Mouse (Mus musculus) midbrain, embryonic 12.5 days (tissue): ENCODE measurements at regions not wholly inside any gene's neighbourhood (a gene's known extent, or its start where the extent isn't known, plus 50 kb on each side); places are given as distances from the start of the nearest gene placed in this dataset.
"Not testable (repeated sequence)": the region's sequence is repeated elsewhere in the genome, so short reads cannot be mapped to it uniquely, and the experiment has no call there.

Experiments used
- ATAC-seq: fragments of 200-750 bp; cut with Nextera tagmentation; 2 replicates; pipeline ENCODE4 v1.8.0; 2017; ENCODE audit warnings: low read depth, moderate TSS enrichment, moderate library complexity; ENCODE audit not compliant: low FRiP score
- H3K27ac ChIP-seq: fragments of 300-500 bp; sonication (generic); replicated peaks from 2 replicates; pipeline ENCODE4 v1.5.1; 2016; ENCODE audit warnings: mild to moderate bottlenecking
- H3K27me3 ChIP-seq: fragments of 300-500 bp; sonication (generic); 2 replicates; pipeline ENCODE4 v1.6.1; 2016; ENCODE audit warnings: mild to moderate bottlenecking
- H3K36me3 ChIP-seq: fragments of 300-500 bp; sonication (generic); 2 replicates; pipeline ENCODE4 v1.6.1; 2016
- H3K4me1 ChIP-seq: fragments of 300-500 bp; sonication (generic); 2 replicates; pipeline ENCODE4 v1.6.1; 2016
- H3K4me2 ChIP-seq: fragments of 300-500 bp; sonication (generic); replicated peaks from 2 replicates; pipeline ENCODE4 v1.6.1; 2016; ENCODE audit warnings: mild to moderate bottlenecking, moderate library complexity
- H3K4me3 ChIP-seq: fragments of 300-500 bp; sonication (generic); 2 replicates; pipeline ENCODE4 v1.5.1; 2016; ENCODE audit warnings: mild to moderate bottlenecking
- H3K9ac ChIP-seq: fragments of 300-500 bp; sonication (generic); replicated peaks from 2 replicates; pipeline ENCODE4 v1.6.1; 2016; ENCODE audit warnings: mild to moderate bottlenecking, moderate library complexity
- H3K9me3 ChIP-seq: fragments of 300-500 bp; sonication (generic); 2 replicates; pipeline ENCODE4 v1.6.1; 2016; ENCODE audit warnings: mild to moderate bottlenecking
- WGBS: fragments of 180-500 bp; shearing (Covaris S2); methylation state at CpG from one replicate; pipeline ENCODE4 v1.1.7; 2016; 5-methylcytosine and 5-hydroxymethylcytosine counted together

GRCm38 (mm10) chr12:16370061-16370460, 240.7 kb downstream of the Lpin1 start:
- no peak overlapping the region for H3K9ac ChIP-seq
- H3K9me3 ChIP-seq, result no peaks in the 10 kb centered on the region
- 82% methylated on average over 7 of the region's 7 CpGs for WGBS
- H3K27ac ChIP-seq, result no peak overlapping the region
- no peaks in the 10 kb centered on the region for H3K27me3 ChIP-seq
- H3K4me2 ChIP-seq, result no peak overlapping the region
- ATAC-seq, result no peak
- H3K36me3 ChIP-seq, result no peaks in the 10 kb centered on the region
- H3K4me1 ChIP-seq, result no peaks in the 10 kb centered on the region
- H3K4me3 ChIP-seq, result no peak overlapping the region

- H3K9me3 ChIP-seq, result 0 out of 2 replicates have a peak, but pooled peaks cover 10% of the 10 kb centered on the region
- no peak for ATAC-seq
Observed at GRCm38 (mm10) chr12:16362341-16362740, 248.4 kb downstream of the Lpin1 start.

GRCm38 (mm10) chr12:16358831-16359230, 251.9 kb downstream of the Lpin1 start:
- Histone ChIP-seq H3K4me3 (no peak overlapping the region), H3K27me3 (no peaks in the 10 kb centered on the region), H3K27ac (no peak overlapping the region), H3K4me2 (no peak overlapping the region), H3K9ac (no peak overlapping the region), H3K36me3 (no peaks in the 10 kb centered on the region), H3K9me3 (0 out of 2 replicates have a peak, but pooled peaks cover 10% of the 10 kb centered on the region), H3K4me1 (0 out of 2 replicates have a peak, but pooled peaks cover 2% of the 10 kb centered on the region)
- WGBS, result 17% methylated on average over 1 of the region's 1 CpGs
- no peak for ATAC-seq

More at GRCm38 (mm10) chr12:16362341-16362740, 248.4 kb downstream of the Lpin1 start:
- Histone ChIP-seq H3K27me3 (no peaks in the 10 kb centered on the region), H3K4me2 (no peak overlapping the region), H3K36me3 (no peaks in the 10 kb centered on the region), H3K4me1 (0 out of 2 replicates have a peak, but pooled peaks cover 2% of the 10 kb centered on the region), H3K27ac (no peak overlapping the region), H3K9ac (no peak overlapping the region), H3K4me3 (no peak overlapping the region)

GRCm38 (mm10) chr12:16354711-16355110, 256.1 kb downstream of the Lpin1 start:
- Histone ChIP-seq H3K4me3 (no peak overlapping the region), H3K4me2 (no peak overlapping the region), H3K27ac (no peak overlapping the region), H3K36me3 (no peaks in the 10 kb centered on the region), H3K9ac (no peak overlapping the region), H3K27me3 (no peaks in the 10 kb centered on the region), H3K4me1 (0 out of 2 replicates have a peak, but pooled peaks cover 2% of the 10 kb centered on the region), H3K9me3 (no peaks in the 10 kb centered on the region)
- WGBS, result 83% methylated on average over 1 of the region's 1 CpGs
- no peak for ATAC-seq

GRCm38 (mm10) chr12:16351751-16352150, 259.0 kb downstream of the Lpin1 start:
- Histone ChIP-seq H3K27me3 (no peaks in the 10 kb centered on the region), H3K4me2 (no peak overlapping the region), H3K27ac (no peak overlapping the region), H3K4me1 (no peaks in the 10 kb centered on the region), H3K36me3 (no peaks in the 10 kb centered on the region), H3K9ac (no peak overlapping the region), H3K9me3 (no peaks in the 10 kb centered on the region), H3K4me3 (no peak overlapping the region)
- ATAC-seq, result no peak

- Histone ChIP-seq H3K36me3 (no peaks in the 10 kb centered on the region), H3K9ac (no peak overlapping the region), H3K27me3 (no peaks in the 10 kb centered on the region), H3K4me1 (no peaks in the 10 kb centered on the region), H3K4me2 (no peak overlapping the region), H3K4me3 (no peak overlapping the region), H3K9me3 (no peaks in the 10 kb centered on the region), H3K27ac (no peak overlapping the region)
- ATAC-seq, result no peak
Observed at GRCm38 (mm10) chr12:16349310-16349709, 261.5 kb downstream of the Lpin1 start.

- 86% methylated on average over 3 of the region's 3 CpGs for WGBS
Observed at GRCm38 (mm10) chr12:16344021-16344420, 266.7 kb downstream of the Lpin1 start.

GRCm38 (mm10) chr12:16342030-16342429, 268.7 kb downstream of the Lpin1 start:
- H3K4me2 ChIP-seq, H3K4me3 ChIP-seq, H3K9ac ChIP-seq, H3K36me3 ChIP-seq, H3K27me3 ChIP-seq, H3K9me3 ChIP-seq, ATAC-seq, H3K27ac ChIP-seq, H3K4me1 ChIP-seq: not testable (repeated sequence)
- WGBS, result 48% methylated on average over 2 of the region's 2 CpGs

More at GRCm38 (mm10) chr12:16344021-16344420, 266.7 kb downstream of the Lpin1 start:
- H3K36me3 ChIP-seq, result no peaks in the 10 kb centered on the region
- no peaks in the 10 kb centered on the region for H3K4me1 ChIP-seq
- no peaks in the 10 kb centered on the region for H3K9me3 ChIP-seq
- no peak for ATAC-seq
- no peak overlapping the region for H3K4me2 ChIP-seq
- H3K9ac ChIP-seq, result no peak overlapping the region
- H3K4me3 ChIP-seq, result no peak overlapping the region
- no peak overlapping the region for H3K27ac ChIP-seq
- no peaks in the 10 kb centered on the region for H3K27me3 ChIP-seq

- Histone ChIP-seq H3K9ac (no peak overlapping the region), H3K9me3 (no peaks in the 10 kb centered on the region), H3K4me1 (no peaks in the 10 kb centered on the region), H3K27ac (no peak overlapping the region), H3K4me2 (no peak overlapping the region), H3K4me3 (no peak overlapping the region), H3K36me3 (no peaks in the 10 kb centered on the region), H3K27me3 (no peaks in the 10 kb centered on the region)
- no peak for ATAC-seq
- WGBS, result 90% methylated on average over 3 of the region's 3 CpGs
Observed at GRCm38 (mm10) chr12:16331456-16331855, 279.3 kb downstream of the Lpin1 start.

- H3K9ac ChIP-seq, result no peak overlapping the region
- 47% methylated on average over 2 of the region's 2 CpGs for WGBS
- H3K36me3 ChIP-seq, result no peaks in the 10 kb centered on the region
- no peak overlapping the region for H3K4me2 ChIP-seq
- H3K4me1 ChIP-seq, result no peaks in the 10 kb centered on the region
- no peak overlapping the region for H3K4me3 ChIP-seq
- ATAC-seq, result no peak
- no peaks in the 10 kb centered on the region for H3K9me3 ChIP-seq
- H3K27me3 ChIP-seq, result no peaks in the 10 kb centered on the region
- H3K27ac ChIP-seq, result no peak overlapping the region
Observed at GRCm38 (mm10) chr12:16329129-16329528, 281.6 kb downstream of the Lpin1 start.

- Histone ChIP-seq H3K9ac (no peak overlapping the region), H3K4me3 (no peak overlapping the region), H3K36me3 (no peaks in the 10 kb centered on the region), H3K27me3 (no peaks in the 10 kb centered on the region), H3K4me2 (no peak overlapping the region), H3K9me3 (no peaks in the 10 kb centered on the region), H3K27ac (no peak overlapping the region), H3K4me1 (no peaks in the 10 kb centered on the region)
- ATAC-seq, result no peak
- 72% methylated on average over 9 of the region's 9 CpGs for WGBS
Observed at GRCm38 (mm10) chr12:16320536-16321402, 290.0 kb downstream of the Lpin1 start.

- no peaks in the 10 kb centered on the region for H3K4me1 ChIP-seq
Observed at GRCm38 (mm10) chr12:16308101-16308500, 302.7 kb downstream of the Lpin1 start.

More at GRCm38 (mm10) chr12:16308101-16308500, 302.7 kb downstream of the Lpin1 start:
- no peak overlapping the region for H3K4me3 ChIP-seq
- no peak overlapping the region for H3K9ac ChIP-seq
- no peak overlapping the region for H3K27ac ChIP-seq
- WGBS, result 88% methylated on average over 3 of the region's 3 CpGs
- H3K9me3 ChIP-seq, result no peaks in the 10 kb centered on the region
- no peaks in the 10 kb centered on the region for H3K27me3 ChIP-seq
- no peak overlapping the region for H3K4me2 ChIP-seq
- no peak for ATAC-seq
- H3K36me3 ChIP-seq, result no peaks in the 10 kb centered on the region
